Comparison of ENCODE assay signal across 7 mouse cellular contexts in genomic region chr6:61180756-61181191, GRCm38 (mm10). TPM values are rescaled to one million over a fixed set of nuclear protein-coding genes. Genes with fewer than 3 reads are reported as not detected.
DNase-seq lines count a peak whose midpoint lies in the region; ATAC-seq lines count a peak whose summit lies in the region.

No protein-coding gene starts in this region.

- H3K36me3 ChIP-seq in embryonic facial prominence, embryonic 14.5 days (ENCODE audit: control insufficient read depth, insufficient read depth, low read length): no peaks in the 10 kb centered on the region
- no peaks in the 10 kb centered on the region for H3K36me3 ChIP-seq in hindbrain, embryonic 12.5 days
- H3K36me3 ChIP-seq in splenic B cell, adult 2 months (ENCODE audit: control insufficient read depth, insufficient read depth, low read length, poor library complexity, severe bottlenecking): no peaks in the 10 kb centered on the region

- peak overlapping the region; percentile 70; the same call in 1 of the 2 replicates for H3K27ac ChIP-seq in embryonic facial prominence, embryonic 14.5 days (replicated peaks; ENCODE audit: low read depth, low read length)
- H3K27ac ChIP-seq in hindbrain, embryonic 12.5 days: peak overlapping the region; percentile 93

- H3K4me1 ChIP-seq in embryonic facial prominence, embryonic 14.5 days (ENCODE audit: control insufficient read depth, insufficient read depth, low read length): no peaks in the 10 kb centered on the region
- peaks cover 7% of the 10 kb centered on the region; the same call in 1 of the 2 replicates for H3K4me1 ChIP-seq in hindbrain, embryonic 12.5 days

- peak overlapping the region; percentile 94 for H3K4me2 ChIP-seq in embryonic facial prominence, embryonic 14.5 days (ENCODE audit: low read depth, low read length)
- peak overlapping the region; percentile 87 for H3K4me2 ChIP-seq in hindbrain, embryonic 12.5 days (replicated peaks)

- H3K9ac ChIP-seq in embryonic facial prominence, embryonic 14.5 days (ENCODE audit: low read depth, low read length): peak overlapping the region; percentile 75
- H3K9ac ChIP-seq in hindbrain, embryonic 12.5 days: peak overlapping the region; percentile 91

- DNase-seq in urinary bladder, postnatal 25 days (ENCODE audit: low spot score): peak; percentile 31
- DNase-seq in urinary bladder, postnatal 4 days (ENCODE audit: low spot score in 2 of 2): no peak
- DNase-seq in embryonic facial prominence, embryonic 14.5 days (ENCODE audit: low spot score): peak; percentile 39
- peak; percentile 51 to 60 for DNase-seq in layer of hippocampus, postnatal 36 days
- DNase-seq in mesoderm, embryonic 11.5 days (ENCODE audit: low read depth, low spot score): peak; percentile 17
- DNase-seq in splenic B cell, adult 2 months (ENCODE audit: low read depth, low spot score): peak; percentile 24

- ATAC-seq in embryonic facial prominence, embryonic 14.5 days (ENCODE audit: low read depth): peak; percentile 47
- peak; percentile 63 for ATAC-seq in hindbrain, embryonic 12.5 days (ENCODE audit: low FRiP score)

- H3K27me3 ChIP-seq in embryonic facial prominence, embryonic 14.5 days (replicated peaks; ENCODE audit: control insufficient read depth, insufficient read depth, low read length): peaks cover 3% of the 10 kb centered on the region
- H3K27me3 ChIP-seq in hindbrain, embryonic 12.5 days: peaks cover 6% of the 10 kb centered on the region
- H3K27me3 ChIP-seq in splenic B cell, adult 2 months (ENCODE audit: control insufficient read depth, insufficient read depth, low read length, poor library complexity, severe bottlenecking): no peaks in the 10 kb centered on the region

- 0% methylated on average over 19 of the region's 42 CpGs for WGBS in embryonic facial prominence, embryonic 14.5 days
- WGBS in hindbrain, embryonic 12.5 days: under 1% methylated on average over 42 of the region's 42 CpGs

- H3K9me3 ChIP-seq in embryonic facial prominence, embryonic 14.5 days (ENCODE audit: control insufficient read depth, low read length): no peaks in the 10 kb centered on the region
- no peaks in the 10 kb centered on the region for H3K9me3 ChIP-seq in hindbrain, embryonic 12.5 days (replicated peaks)

- peak overlapping the region; percentile 80 for H3K4me3 ChIP-seq in embryonic facial prominence, embryonic 14.5 days (ENCODE audit: low read depth, low read length)
- peak overlapping the region; percentile 89 for H3K4me3 ChIP-seq in hindbrain, embryonic 12.5 days

RNA-seq across cellular contexts. Expression of gene Ccser1, which starts 0.7 kb away (rescaled TPM):
- 6.1 and 6.5 TPM in 2 replicates for polyA plus RNA-seq in embryonic facial prominence, embryonic 14.5 days (2014; fragmentation: Nextera tagmentation; extraction: Ambion mirVana)
- 17.9 and 20.8 TPM in 2 replicates for polyA plus RNA-seq in hindbrain, embryonic 12.5 days (2016; fragmentation: Nextera tagmentation; extraction: Ambion mirVana)
- total RNA-seq in layer of hippocampus, postnatal 36 days (2021): 10 to 100 TPM; 36.1 to 41.7 TPM

Comparison
In these comparisons a context has a peak if more than half of its experiments do, and no peak if none do; other contexts are left out.
1. DNase-seq: peak in urinary bladder, postnatal 25 days (single experiment), embryonic facial prominence, embryonic 14.5 days (single experiment), layer of hippocampus, postnatal 36 days (2 of 2), mesoderm, embryonic 11.5 days (single experiment) and splenic B cell, adult 2 months (single experiment); none in urinary bladder, postnatal 4 days (0 of 2).